Mouse (Mus musculus): ENCODE data around the gene Fam163b. TPM values are rescaled to one million over a fixed set of nuclear protein-coding genes. Genes with fewer than 3 reads are reported as not detected.

Fam163b gene
- total RNA-seq (2023) = not detected

DNA sequence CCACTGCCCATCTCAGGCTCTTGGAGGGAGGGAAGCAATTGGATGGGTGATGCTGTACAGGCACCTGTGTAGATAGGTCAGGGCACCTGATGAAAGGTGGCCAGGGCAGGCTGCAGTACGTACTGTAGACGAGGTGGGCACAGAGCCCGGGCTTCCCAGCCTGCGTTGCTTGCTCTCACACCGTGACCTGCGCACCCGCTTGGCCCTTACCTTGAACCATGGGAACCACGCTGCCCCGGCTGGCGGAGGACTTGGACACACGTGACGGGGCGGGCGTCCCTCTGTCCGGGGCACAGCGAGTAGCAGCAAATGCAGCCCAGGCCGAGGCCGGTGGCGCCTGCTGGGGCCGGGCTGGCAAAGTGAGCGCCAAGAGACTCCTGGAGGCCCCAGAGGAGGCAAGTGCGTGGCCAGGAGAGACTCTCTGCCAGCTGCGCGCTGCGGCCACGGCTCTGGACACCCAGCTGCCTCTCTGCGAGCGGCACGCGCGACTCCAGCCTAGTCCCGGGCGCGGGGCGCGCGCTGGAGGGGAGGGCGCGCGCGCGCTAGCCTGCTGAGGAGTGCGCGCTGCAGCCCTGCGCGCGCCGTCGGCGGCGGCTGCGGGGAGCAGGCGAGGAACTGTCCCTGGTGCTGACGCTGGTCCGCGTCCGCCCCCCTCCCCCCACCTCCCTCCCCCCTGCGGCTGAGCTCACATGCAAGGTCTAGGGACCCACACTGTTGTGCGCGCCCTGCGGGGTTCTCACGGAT lies at the start of gene Fam163b:
Fam163b (minus strand) TSS at position 542 of the 744 bp plus-strand sequence.

DNA sequence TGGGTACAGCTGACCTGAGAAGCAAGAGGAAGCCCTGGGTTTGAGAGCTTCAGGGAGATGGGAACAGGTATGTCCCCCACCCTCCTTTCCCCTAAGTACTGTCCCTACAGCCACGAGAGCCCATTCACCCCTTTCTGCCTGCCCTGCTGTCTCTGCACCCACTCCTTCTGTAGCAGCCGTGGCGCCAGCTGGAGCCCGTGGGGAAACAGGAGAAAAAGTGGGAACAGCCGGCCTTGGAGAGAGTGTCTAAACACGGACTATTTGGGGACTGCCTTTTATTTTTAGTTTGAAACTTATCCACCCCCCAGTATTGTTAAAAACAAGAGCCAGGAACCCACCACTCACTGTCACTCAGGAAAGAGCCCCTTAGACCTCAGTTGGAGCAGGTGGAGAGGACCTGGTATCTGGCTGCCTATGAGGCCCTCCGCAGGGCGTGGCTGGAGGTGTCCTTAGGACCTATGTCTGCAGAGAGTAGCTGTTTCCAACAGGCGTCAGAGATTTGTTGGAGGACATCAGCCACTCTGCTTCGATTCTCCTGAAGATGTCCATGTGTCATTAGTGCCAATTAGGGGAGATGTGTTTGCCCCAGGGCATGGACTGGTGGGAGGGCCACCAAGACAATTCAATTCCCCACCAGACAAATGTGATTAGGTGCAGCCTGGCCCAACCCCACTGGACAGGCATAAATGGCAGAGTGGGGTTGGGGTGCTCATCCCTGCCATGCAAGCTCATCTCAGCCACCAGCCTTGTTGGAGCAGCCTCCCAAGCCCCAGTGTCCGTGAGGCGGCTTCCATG lies 22.7 kb upstream of the Fam163b start, which contains the start of gene Dbh:
Dbh (plus strand) TSS at position 438 of the 795 bp plus-strand sequence.

DNA sequence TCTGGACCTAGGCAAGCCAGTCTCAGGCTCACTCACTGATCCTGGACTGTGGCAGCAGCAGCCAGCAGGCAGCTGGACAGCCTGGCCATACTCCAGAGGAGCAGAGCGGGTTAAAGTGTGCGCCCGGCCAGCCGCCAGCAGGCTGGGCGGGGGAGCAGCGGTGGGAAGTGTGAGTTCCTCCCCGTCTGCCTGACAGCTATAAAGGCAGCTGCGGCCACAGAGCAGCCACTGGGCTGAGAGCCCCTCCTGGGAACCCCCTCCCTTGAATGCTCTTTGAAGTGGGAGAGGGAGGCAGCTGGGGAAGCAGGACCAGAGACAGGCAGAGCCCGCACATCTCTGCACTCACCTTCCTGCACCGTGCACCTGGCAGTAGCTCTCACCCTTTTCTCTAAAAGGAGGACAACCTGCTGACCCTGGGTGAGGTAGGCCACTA lies 63.1 kb downstream of the Fam163b start, which contains the start of gene Adamtsl2:
Adamtsl2 (plus strand) TSS at position 228 of the 433 bp plus-strand sequence.

DNA sequence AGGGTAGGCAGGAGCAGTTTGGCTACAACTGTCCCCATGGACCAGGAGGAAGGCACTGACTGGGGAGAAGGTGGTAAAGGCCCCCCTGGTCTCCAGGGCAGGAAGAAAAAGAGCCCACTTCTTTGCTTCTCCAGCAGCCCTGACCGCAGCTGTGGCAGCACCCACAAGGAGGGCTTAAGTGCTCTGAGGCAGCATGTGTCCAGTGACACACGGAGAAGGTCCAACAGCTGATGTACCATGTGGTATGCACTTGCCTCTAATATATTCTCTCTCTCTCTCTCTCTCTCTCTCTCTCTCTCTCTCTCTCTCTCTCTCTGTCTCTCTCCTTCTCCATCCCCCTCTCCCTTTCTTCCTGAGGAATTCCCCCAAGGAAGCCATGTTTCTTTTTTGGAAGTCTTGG lies 70.3 kb downstream of the Fam163b start, which contains the start of gene Mymk:
Mymk (minus strand) TSS at position 202 of the 400 bp plus-strand sequence.

Other genes starting within 250 kb of the Fam163b start
- 10 to 100 TPM; 21.6 to 25.0 TPM for gene Surf6, start 239.6 kb downstream of the Fam163b start, total RNA-seq (2023)
- gene Med22, start 231.8 kb downstream of the Fam163b start, total RNA-seq (2023) = 10 to 100 TPM; 17.8 to 19.7 TPM
- 100 to 1,000 TPM; 653 to 734 TPM for gene Rpl7a, start 231.7 kb downstream of the Fam163b start, total RNA-seq (2023)
- gene Surf2, start 226.1 kb downstream of the Fam163b start, total RNA-seq (2023) = 10 to 100 TPM; 26.4 to 27.1 TPM
- 10 to 100 TPM; 65.0 to 66.3 TPM for gene Surf1, start 226.0 kb downstream of the Fam163b start, total RNA-seq (2023)
- gene Surf4, start 208.6 kb downstream of the Fam163b start, total RNA-seq (2023) = 100 to 1,000 TPM; 120 to 132 TPM
- gene Stkld1, start 208.4 kb downstream of the Fam163b start, total RNA-seq (2023) = under 1 TPM in 1 of 2 experiments, not detected in 1; 0.49 TPM
- 10 to 100 TPM; 36.9 to 41.3 TPM for gene Rexo4, start 178.1 kb downstream of the Fam163b start, total RNA-seq (2023)
- gene Adamts13, start 169.1 kb downstream of the Fam163b start, total RNA-seq (2023) = under 1 TPM in 1 of 2 experiments, not detected in 1; 0.15 TPM
- 10 to 100 TPM; 21.0 to 22.0 TPM for gene Cacfd1, start 132.6 kb downstream of the Fam163b start, total RNA-seq (2023)
- gene Slc2a6, start 114.5 kb downstream of the Fam163b start, total RNA-seq (2023) = 100 to 1,000 TPM; 128 to 134 TPM
- not detected for gene Mymk, start 70.3 kb downstream of the Fam163b start, total RNA-seq (2023)
- gene Adamtsl2, start 63.1 kb downstream of the Fam163b start, total RNA-seq (2023) = under 1 TPM in 1 of 2 experiments, not detected in 1; 0.13 TPM
- not detected for gene Dbh, start 22.7 kb upstream of the Fam163b start, total RNA-seq (2023)
- gene Sardh, start 105.8 kb upstream of the Fam163b start, total RNA-seq (2023) = under 1 TPM; 0.36 to 0.42 TPM

Measured in monocyte, adult 59 days (primary cell).